Mouse (Mus musculus) gastrocnemius, postnatal 10 days (tissue): ENCODE data around the gene Grik3. TPM values are rescaled to one million over a fixed set of nuclear protein-coding genes. Genes with fewer than 3 reads are reported as not detected.

Source experiments
- DNase-seq: peaks from one replicate; pipeline ENCODE4 v3.0.0; 2021; ENCODE audit warnings: mixed read lengths
- total RNA-seq, 2 experiments: library from RNA; stranded (reverse); gene quantifications; 2 replicates each; pipeline ENCODE4 v1.2.3; 2021

Gene Grik3
- total RNA-seq, 2 experiments from 2014 or later: 0.18 to 0.21 TPM

- no peak for DNase-seq
Measured at GRCm38 (mm10) chr4:125644581-125645568, 154.4 kb downstream of the Grik3 start.

- DNase-seq: no peak
Measured at GRCm38 (mm10) chr4:125651676-125652246, 161.3 kb downstream of the Grik3 start.

GRCm38 (mm10) chr4:125656031-125656430, 165.5 kb downstream of the Grik3 start:
- DNase-seq: no peak

GRCm38 (mm10) chr4:125658376-125658775, 167.9 kb downstream of the Grik3 start:
- DNase-seq: no peak

- no peak for DNase-seq
Measured at GRCm38 (mm10) chr4:125661982-125662381, 171.5 kb downstream of the Grik3 start.

- no peak for DNase-seq
Measured at GRCm38 (mm10) chr4:125663262-125663661, 172.8 kb downstream of the Grik3 start.

- DNase-seq: no peak
Measured at GRCm38 (mm10) chr4:125665955-125666354, 175.5 kb downstream of the Grik3 start.

- DNase-seq: no peak
Measured at GRCm38 (mm10) chr4:125682007-125682406, 191.5 kb downstream of the Grik3 start.

- no peak for DNase-seq
Measured at GRCm38 (mm10) chr4:125687078-125687477, 196.6 kb downstream of the Grik3 start.

GRCm38 (mm10) chr4:125695431-125695830, 204.9 kb downstream of the Grik3 start:
- DNase-seq: no peak

- no peak for DNase-seq
Measured at GRCm38 (mm10) chr4:125696182-125696939, 205.9 kb downstream of the Grik3 start.

- DNase-seq: no peak
Measured at GRCm38 (mm10) chr4:125697626-125698025, 207.1 kb downstream of the Grik3 start.

GRCm38 (mm10) chr4:125699056-125699455, 208.6 kb downstream of the Grik3 start:
- no peak for DNase-seq

GRCm38 (mm10) chr4:125700331-125700730, 209.8 kb downstream of the Grik3 start:
- no peak for DNase-seq

- DNase-seq: peak; percentile 70
Measured at GRCm38 (mm10) chr4:125702607-125703309, 212.3 kb downstream of the Grik3 start.

- DNase-seq: no peak
Measured at GRCm38 (mm10) chr4:125703310-125703690, 212.8 kb downstream of the Grik3 start.

- no peak for DNase-seq
Measured at GRCm38 (mm10) chr4:125705746-125706145, 215.2 kb downstream of the Grik3 start.

- DNase-seq: no peak
Measured at GRCm38 (mm10) chr4:125709716-125710115, 219.2 kb downstream of the Grik3 start.

- DNase-seq: no peak
Measured at GRCm38 (mm10) chr4:125717881-125718280, 227.4 kb downstream of the Grik3 start.

- no peak for DNase-seq
Measured at GRCm38 (mm10) chr4:125718429-125719140, 228.1 kb downstream of the Grik3 start.

- no peak for DNase-seq
Measured at GRCm38 (mm10) chr4:125726241-125726640, 235.7 kb downstream of the Grik3 start.
